Mouse (Mus musculus) heart, postnatal 0 days (tissue): ENCODE measurements around the gene Taco1.

Source experiments
- CTCF ChIP-seq: IDR thresholded peaks from 2 replicates; pipeline ENCODE4 v1.5.1; 2016; ENCODE audit warnings: antibody characterized with exemption, control low read depth, low read depth
- EP300 ChIP-seq: IDR thresholded peaks from 2 replicates; pipeline ENCODE4 v1.6.1; 2016; ENCODE audit warnings: antibody characterized with exemption, low read depth

- TF ChIP-seq CTCF (no peak), EP300 (no peak)
Observed at GRCm38 (mm10) chr11:106065073-106065922, 563 bp upstream of the Taco1 start.
